Mouse (Mus musculus) neural tube, embryonic 14.5 days (tissue): Measurements from ENCODE around the gene Commd7. TPM values are rescaled to one million over a fixed set of nuclear protein-coding genes. Genes with fewer than 3 reads are reported as not detected.

Experiments
- ATAC-seq: fragments of 200-750 bp; cut with Nextera tagmentation; 2 replicates; pipeline ENCODE4 v1.8.0; 2017; ENCODE audit warnings: low read depth, mild to moderate bottlenecking, moderate TSS enrichment, moderate library complexity
- H3K27ac ChIP-seq: fragments of 300-500 bp; sonication (generic); 2 replicates; pipeline ENCODE4 v1.5.1; 2014; ENCODE audit warnings: low read depth, mild to moderate bottlenecking, control low read depth, low read length, moderate library complexity, mixed read lengths
- H3K27me3 ChIP-seq: fragments of 300-500 bp; sonication (generic); 2 replicates; pipeline ENCODE4 v1.6.1; 2014; ENCODE audit warnings: low read length; ENCODE audit not compliant: control insufficient read depth, insufficient read depth
- H3K36me3 ChIP-seq: fragments of 300-500 bp; sonication (generic); 2 replicates; pipeline ENCODE4 v1.6.1; 2014; ENCODE audit warnings: low read length, mixed read lengths; ENCODE audit not compliant: control insufficient read depth, insufficient read depth
- H3K4me1 ChIP-seq: fragments of 300-500 bp; sonication (generic); 2 replicates; pipeline ENCODE4 v1.6.1; 2014; ENCODE audit warnings: low read length; ENCODE audit not compliant: control insufficient read depth, insufficient read depth
- H3K4me2 ChIP-seq: fragments of 300-500 bp; sonication (generic); 2 replicates; pipeline ENCODE4 v1.6.1; 2014; ENCODE audit warnings: mild to moderate bottlenecking, low read depth, low read length, control low read depth
- H3K4me3 ChIP-seq: fragments of 300-500 bp; sonication (generic); 2 replicates; pipeline ENCODE4 v1.5.1; 2014; ENCODE audit warnings: low read depth, low read length, control low read depth, mixed read lengths
- H3K9ac ChIP-seq: fragments of 300-500 bp; sonication (generic); replicated peaks from 2 replicates; pipeline ENCODE4 v1.6.1; 2014; ENCODE audit warnings: low read depth, mild to moderate bottlenecking, control low read depth, low read length, mixed read lengths
- H3K9me3 ChIP-seq: fragments of 300-500 bp; sonication (generic); 2 replicates; pipeline ENCODE4 v1.6.1; 2016; ENCODE audit warnings: low read length; ENCODE audit not compliant: control insufficient read depth
- WGBS: fragments of 180-500 bp; shearing (Covaris S2); extraction: QIAGEN DNeasy Blood & Tissue Kit; methylation state at CpG from one replicate; pipeline ENCODE4 v1.1.7; 2014; 5-methylcytosine and 5-hydroxymethylcytosine counted together
- polyA plus RNA-seq: library from polyadenylated mRNA; unstranded; fragments of >200 nt; fragmentation: Nextera tagmentation; extraction: Ambion mirVana; gene quantifications from 2 replicates; pipeline ENCODE4 v1.2.1, GENCODE M21; 2014

The Commd7 gene
- polyA plus RNA-seq, 1 experiment from 2014 or later, result 77.3 TPM

DNA sequence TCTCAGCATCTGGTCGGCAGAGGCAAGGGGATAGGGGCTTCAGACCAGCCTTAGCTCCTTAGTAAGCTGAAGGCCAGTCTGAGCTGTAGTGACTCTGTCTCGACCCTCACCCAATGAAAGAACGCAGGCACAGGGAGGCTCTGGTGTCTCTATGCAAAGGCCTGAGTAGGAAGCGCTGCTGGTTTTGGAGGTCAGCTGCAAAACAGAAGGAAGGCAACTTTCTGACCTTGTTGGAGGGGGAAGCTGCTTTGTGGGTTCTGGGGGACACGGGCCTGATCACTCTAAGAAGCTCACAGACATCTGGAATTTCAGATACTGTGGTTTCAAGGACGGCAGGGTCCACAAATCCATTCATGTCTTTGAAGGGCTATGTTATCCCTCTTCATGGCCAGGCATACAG is 46.6 kb downstream of the Commd7 start:
- Histone ChIP-seq H3K4me2 (peak overlapping the region; percentile 8; the same call in 1 of the 2 replicates), H3K9ac (no peak overlapping the region)

DNA sequence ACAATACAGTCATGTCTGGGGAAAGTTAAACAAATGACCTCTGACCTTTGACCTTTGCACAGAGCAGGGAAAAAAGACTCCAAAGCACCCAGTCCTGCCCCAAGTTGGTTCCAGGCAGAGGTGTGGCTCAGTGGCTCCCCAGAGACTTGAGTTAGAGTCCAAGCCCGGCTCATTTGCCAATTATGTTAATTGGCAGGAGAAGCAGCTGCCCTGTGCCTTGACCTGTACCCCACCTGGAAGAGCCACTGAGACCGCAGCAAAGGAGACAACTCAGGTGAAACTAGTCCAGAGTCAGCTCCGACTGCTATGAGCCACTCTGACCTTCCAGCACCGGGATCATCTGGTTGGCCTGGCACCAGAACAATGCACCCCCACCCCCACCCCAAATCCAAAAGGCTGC is 48.2 kb downstream of the Commd7 start:
- Histone ChIP-seq H3K9ac (no peak overlapping the region), H3K27me3 (no peaks in the 10 kb centered on the region), H3K4me1 (peaks cover 5% of the 10 kb centered on the region; the same call in 1 of the 2 replicates), H3K9me3 (no peaks in the 10 kb centered on the region), H3K27ac (no peak overlapping the region), H3K4me2 (no peak overlapping the region), H3K4me3 (no peak overlapping the region), H3K36me3 (no peaks in the 10 kb centered on the region)
- no peak for ATAC-seq
- 70% methylated on average over 4 of the region's 4 CpGs for WGBS

More for the DNA sequence above, 46.6 kb downstream of the Commd7 start:
- Histone ChIP-seq H3K27ac (no peak overlapping the region), H3K36me3 (no peaks in the 10 kb centered on the region), H3K9me3 (no peaks in the 10 kb centered on the region), H3K4me3 (peak overlapping the region; percentile 14; the same call in 1 of the 2 replicates), H3K4me1 (peaks cover 5% of the 10 kb centered on the region; the same call in 1 of the 2 replicates), H3K27me3 (no peaks in the 10 kb centered on the region)
- ATAC-seq, result no peak
- WGBS, result 79% methylated on average over 6 of the region's 6 CpGs

DNA sequence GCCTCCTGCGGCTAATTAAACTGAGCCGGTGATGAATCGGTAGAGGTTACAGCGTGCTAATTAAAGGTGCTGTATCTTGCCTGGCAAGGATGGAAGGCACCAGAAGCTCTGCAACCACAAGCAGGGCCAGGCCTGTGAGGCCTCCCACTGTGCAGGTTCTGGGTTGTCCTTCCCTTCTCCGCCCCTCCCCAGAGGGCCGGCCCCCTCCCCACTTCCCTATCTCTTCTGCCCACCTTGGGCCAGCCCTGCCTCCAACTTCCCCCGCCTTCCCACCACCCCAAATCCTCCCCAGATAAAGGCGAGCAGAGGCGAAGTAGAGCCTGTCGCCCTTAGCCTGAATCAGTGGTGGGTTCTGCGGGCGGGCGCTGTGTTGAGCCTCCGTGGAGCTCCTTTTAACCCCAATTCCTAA is 48.9 kb downstream of the Commd7 start:
- H3K36me3 ChIP-seq, result no peaks in the 10 kb centered on the region
- no peaks in the 10 kb centered on the region for H3K9me3 ChIP-seq
- 54% methylated on average over 14 of the region's 14 CpGs for WGBS
- ATAC-seq, result 0 out of 2 replicates have a peak, but pooled peaks have one; percentile 3
- H3K27me3 ChIP-seq, result no peaks in the 10 kb centered on the region
- H3K4me1 ChIP-seq, result peaks cover 5% of the 10 kb centered on the region; the same call in 1 of the 2 replicates
- no peak overlapping the region for H3K9ac ChIP-seq
- no peak overlapping the region for H3K27ac ChIP-seq
- no peak overlapping the region for H3K4me2 ChIP-seq
- no peak overlapping the region for H3K4me3 ChIP-seq

DNA sequence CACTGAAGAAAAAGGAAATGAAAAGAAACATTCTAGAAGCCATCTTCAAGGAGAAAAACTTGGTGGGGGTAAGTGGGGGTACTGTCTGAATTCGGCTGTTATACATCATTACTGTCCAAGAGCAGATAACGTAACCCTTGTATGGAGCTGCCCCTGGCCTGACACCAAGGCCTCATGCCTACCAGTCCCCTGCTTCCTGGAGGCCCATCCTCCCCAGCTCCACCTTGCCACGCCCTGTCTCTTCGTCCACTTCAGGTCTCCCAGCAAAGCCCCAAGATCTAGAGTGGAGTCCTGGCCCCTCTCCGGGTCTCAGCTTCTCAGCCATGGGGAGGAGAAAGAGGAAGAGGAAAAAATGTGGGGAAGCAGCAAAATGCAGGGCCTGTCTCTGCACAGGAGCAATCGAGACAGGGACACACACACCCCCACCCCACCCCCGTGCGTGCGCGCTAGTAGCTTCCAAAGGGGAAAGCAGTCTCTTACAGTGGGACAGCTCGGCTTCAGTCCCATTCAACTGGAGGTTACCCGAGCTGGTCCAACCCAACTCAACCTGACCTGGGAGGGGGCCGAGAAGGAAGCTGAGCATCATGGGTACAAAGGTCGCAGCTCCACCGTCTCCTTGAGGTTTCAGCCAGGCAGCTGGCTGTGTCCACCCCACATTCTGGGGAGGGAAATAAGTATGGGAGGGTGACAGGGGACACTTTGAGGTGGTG is 49.5 kb downstream of the Commd7 start:
- H3K4me2 ChIP-seq, result no peak overlapping the region
- no peak for ATAC-seq
- peaks cover 5% of the 10 kb centered on the region; the same call in 1 of the 2 replicates for H3K4me1 ChIP-seq
- H3K9ac ChIP-seq, result 0 out of 2 replicates have a peak overlapping the region, but pooled peaks have one; percentile 7
- H3K27me3 ChIP-seq, result no peaks in the 10 kb centered on the region
- H3K4me3 ChIP-seq, result no peak overlapping the region
- no peaks in the 10 kb centered on the region for H3K9me3 ChIP-seq
- no peaks in the 10 kb centered on the region for H3K36me3 ChIP-seq
- WGBS, result 63% methylated on average over 15 of the region's 15 CpGs
- H3K27ac ChIP-seq, result no peak overlapping the region

DNA sequence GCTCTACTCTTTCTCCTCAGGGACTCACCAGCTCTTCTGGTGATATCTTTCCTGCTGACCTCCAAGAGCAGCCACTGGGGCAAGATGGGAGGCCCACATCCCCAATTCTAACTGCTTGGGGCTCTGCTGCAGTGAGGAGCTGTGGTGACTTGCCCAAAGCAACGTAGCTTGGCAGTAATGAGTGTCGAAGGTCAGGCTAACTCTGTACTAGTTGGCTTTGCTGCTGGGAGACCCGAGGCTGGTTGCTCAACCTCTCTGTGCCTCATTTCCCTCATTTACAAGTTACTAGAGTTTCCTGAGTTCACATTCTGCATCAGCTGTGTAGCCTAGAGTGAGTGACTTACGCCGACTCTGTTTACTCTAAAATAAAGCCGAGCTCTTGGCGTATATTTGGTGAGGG is 51.2 kb downstream of the Commd7 start:
- Histone ChIP-seq H3K4me2 (no peak overlapping the region), H3K27me3 (no peaks in the 10 kb centered on the region), H3K4me3 (no peak overlapping the region), H3K9me3 (no peaks in the 10 kb centered on the region), H3K9ac (no peak overlapping the region), H3K36me3 (no peaks in the 10 kb centered on the region), H3K4me1 (peaks cover 5% of the 10 kb centered on the region; the same call in 1 of the 2 replicates), H3K27ac (no peak overlapping the region)
- ATAC-seq, result no peak
- 91% methylated on average over 7 of the region's 7 CpGs for WGBS

DNA sequence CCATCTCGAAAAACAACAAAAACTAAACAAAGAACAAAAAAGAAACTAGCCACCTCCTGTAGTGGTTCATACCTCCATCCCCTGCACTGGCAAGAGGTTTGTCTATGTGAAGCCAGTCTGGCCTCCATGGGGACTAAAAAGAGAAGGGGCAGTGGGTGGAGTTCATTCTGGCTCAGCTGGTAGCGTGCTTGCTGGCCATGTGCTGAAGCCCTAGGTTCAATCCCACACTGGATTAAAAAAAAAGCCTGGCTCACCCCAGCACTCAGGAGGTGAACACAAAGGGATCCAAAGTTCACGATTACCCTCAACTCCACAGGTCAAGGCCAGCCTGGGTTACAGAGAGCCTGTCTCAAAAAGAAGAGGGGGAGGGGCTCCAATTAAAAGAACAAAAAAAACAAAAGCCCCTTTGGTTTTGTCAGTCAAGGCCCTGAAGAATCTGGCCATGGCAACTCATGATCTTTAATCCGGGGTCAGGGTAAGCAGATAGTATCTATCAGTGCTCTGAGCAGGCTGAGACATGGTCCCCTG is 52.1 kb downstream of the Commd7 start:
- H3K27me3 ChIP-seq, result no peaks in the 10 kb centered on the region
- no peak overlapping the region for H3K4me2 ChIP-seq
- ATAC-seq, result no peak
- no peak overlapping the region for H3K27ac ChIP-seq
- H3K4me1 ChIP-seq, result 0 out of 2 replicates have a peak, but pooled peaks cover 3% of the 10 kb centered on the region
- 57% methylated on average over 4 of the region's 4 CpGs for WGBS
- H3K36me3 ChIP-seq, result no peaks in the 10 kb centered on the region
- no peaks in the 10 kb centered on the region for H3K9me3 ChIP-seq
- no peak overlapping the region for H3K9ac ChIP-seq
- no peak overlapping the region for H3K4me3 ChIP-seq

DNA sequence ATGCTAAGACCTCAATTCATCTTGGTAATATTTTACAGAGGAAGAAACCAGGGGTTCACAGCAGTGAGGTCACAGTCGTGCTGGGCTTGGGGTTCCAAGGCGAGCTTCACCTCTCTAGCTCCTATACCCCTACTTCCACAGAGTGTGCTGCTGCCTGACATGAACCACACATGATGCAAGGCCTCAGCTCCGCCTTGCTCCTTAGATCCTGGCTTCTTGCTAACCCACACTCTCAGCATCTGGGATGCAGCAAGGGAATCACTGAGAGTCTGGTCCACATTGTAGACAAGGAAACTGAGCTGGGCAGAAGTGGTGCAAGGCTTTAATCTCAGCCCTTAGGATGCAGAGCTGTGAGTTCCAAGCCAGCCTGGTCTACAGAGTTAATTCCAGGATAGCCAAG is 52.5 kb downstream of the Commd7 start:
- no peak overlapping the region for H3K27ac ChIP-seq
- no peak for ATAC-seq
- H3K9ac ChIP-seq, result no peak overlapping the region
- H3K27me3 ChIP-seq, result no peaks in the 10 kb centered on the region
- no peaks in the 10 kb centered on the region for H3K36me3 ChIP-seq
- H3K4me2 ChIP-seq, result no peak overlapping the region
- 0 out of 2 replicates have a peak, but pooled peaks cover 3% of the 10 kb centered on the region for H3K4me1 ChIP-seq
- H3K4me3 ChIP-seq, result no peak overlapping the region
- no peaks in the 10 kb centered on the region for H3K9me3 ChIP-seq
- 93% methylated on average over 3 of the region's 3 CpGs for WGBS

DNA sequence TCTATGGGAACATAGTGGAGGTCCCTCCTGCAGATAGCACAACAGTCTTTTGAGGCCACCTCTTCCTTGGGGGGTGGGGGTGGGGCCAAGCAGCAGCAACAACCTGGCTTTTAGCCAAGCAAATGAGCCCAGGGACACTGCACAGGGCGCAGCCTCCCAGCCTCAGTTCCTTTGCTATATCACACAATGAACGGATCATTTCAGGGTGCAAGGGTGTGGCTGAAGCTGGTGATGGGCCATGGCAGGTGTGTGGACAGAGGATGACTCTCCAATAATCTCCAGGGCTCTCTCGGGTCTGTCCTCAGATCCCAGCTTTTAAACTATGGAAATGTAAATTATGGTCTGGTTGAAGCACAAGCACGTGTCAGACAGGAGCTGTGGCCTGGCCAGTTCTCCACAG is 55.5 kb downstream of the Commd7 start:
- Histone ChIP-seq H3K27me3 (no peaks in the 10 kb centered on the region), H3K4me3 (no peak overlapping the region), H3K4me2 (no peak overlapping the region), H3K36me3 (no peaks in the 10 kb centered on the region), H3K4me1 (no peaks in the 10 kb centered on the region), H3K9ac (no peak overlapping the region), H3K27ac (no peak overlapping the region), H3K9me3 (no peaks in the 10 kb centered on the region)
- no peak for ATAC-seq
- 45% methylated on average over 4 of the region's 4 CpGs for WGBS

DNA sequence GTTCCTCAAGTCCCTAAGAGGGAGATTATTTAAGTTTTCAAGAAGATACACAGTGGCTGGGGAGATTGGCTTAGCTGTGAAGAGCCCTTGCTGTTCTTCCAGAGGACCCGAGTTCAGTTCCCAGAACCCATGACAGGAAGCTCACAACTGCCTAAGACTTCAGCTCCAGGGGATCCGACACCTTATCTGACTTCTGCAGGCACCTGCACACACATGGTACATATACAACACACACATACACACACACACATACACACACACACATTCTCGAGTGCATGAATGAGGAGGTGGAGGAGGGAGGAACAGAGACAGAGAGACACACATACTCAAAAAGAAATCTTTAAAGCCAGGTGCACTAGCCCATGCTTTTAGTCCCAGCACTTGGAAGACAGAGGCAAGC is 56.4 kb downstream of the Commd7 start:
- no peaks in the 10 kb centered on the region for H3K4me1 ChIP-seq
- 83% methylated on average over 3 of the region's 3 CpGs for WGBS
- H3K9ac ChIP-seq, result no peak overlapping the region
- no peak overlapping the region for H3K4me2 ChIP-seq
- no peaks in the 10 kb centered on the region for H3K27me3 ChIP-seq
- ATAC-seq, result no peak
- no peaks in the 10 kb centered on the region for H3K36me3 ChIP-seq
- H3K9me3 ChIP-seq, result no peaks in the 10 kb centered on the region
- no peak overlapping the region for H3K27ac ChIP-seq
- no peak overlapping the region for H3K4me3 ChIP-seq
